Mouse (Mus musculus) adrenal gland, postnatal 14 days (tissue): ENCODE data around the gene Mcpt4. TPM values are rescaled to one million over a fixed set of nuclear protein-coding genes. Genes with fewer than 3 reads are reported as not detected.
"Not testable (repeated sequence)": the region's sequence is repeated elsewhere in the genome, so short reads cannot be mapped to it uniquely, and the experiment has no call there.

Experiments used
- DNase-seq: peaks from one replicate; pipeline ENCODE4 v3.0.0; 2021; ENCODE audit warnings: mixed read lengths
- long read RNA-seq, 2 experiments: library from polyadenylated mRNA; stranded (forward); transcript quantifications; one replicate each; pipeline ENCODE4 v2.0.0; 2021
- total RNA-seq: library from RNA; stranded (reverse); gene quantifications from 2 replicates; pipeline ENCODE4 v1.2.3, GENCODE M21; 2021

Mcpt4 gene
- total RNA-seq, result 2.7 and 3.3 TPM in 2 replicates
- long read RNA-seq, experiment 1, result 0 reads
- long read RNA-seq, experiment 2, partial matches to known transcripts, result 1 of 1 reads
- long read RNA-seq, experiment 2, other reads (novel, unspliced or antisense), result 0 of 1 reads

DNA sequence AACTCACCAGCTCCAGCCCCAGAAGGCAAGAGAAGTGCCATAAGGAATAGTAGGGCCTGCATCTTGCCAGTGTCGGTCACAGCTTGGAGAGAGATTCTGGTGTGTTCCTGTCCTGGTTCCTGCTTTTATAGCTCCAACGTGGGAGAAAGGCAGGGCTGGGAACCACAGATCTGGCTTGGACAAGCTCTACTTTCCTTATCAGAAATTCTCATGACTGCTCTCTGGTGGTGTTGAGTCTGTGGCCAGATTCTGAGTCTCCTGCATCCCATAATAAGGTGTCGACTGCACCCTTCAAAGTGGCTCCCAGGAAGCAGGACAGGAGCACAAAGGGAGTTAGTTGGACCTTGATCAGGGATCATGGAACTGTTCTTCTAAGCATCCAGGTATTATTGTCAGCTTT lies at the start of gene Mcpt4:
TSS of gene Mcpt4 (minus strand) at position 101 of the 400 bp plus-strand sequence.
- not testable (repeated sequence) for DNase-seq

- DNase-seq, result no peak
Observed at GRCm38 (mm10) chr14:56105447-56106180, 43.5 kb upstream of the Mcpt4 start.

GRCm38 (mm10) chr14:56105016-56105415 lies 42.9 kb upstream of the Mcpt4 start:
- no peak for DNase-seq

DNA sequence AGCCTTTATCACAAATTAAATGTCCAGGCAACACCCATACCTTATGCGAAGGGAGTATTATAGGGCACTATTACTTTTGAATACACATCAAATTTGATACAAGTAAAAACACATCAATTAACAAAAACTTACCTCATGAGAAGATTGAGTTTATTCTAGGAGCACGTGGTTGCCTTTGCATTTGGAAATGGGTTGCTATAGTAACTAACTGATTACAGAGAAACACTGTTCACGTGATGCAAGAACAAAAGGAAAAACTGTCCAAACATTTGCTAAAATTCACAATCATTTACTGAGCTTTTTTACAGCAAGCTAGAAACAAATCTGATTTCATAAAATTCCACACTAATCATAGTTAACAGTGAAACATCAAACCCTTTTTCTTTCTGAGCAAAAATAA lies 41.3 kb upstream of the Mcpt4 start:
- no peak for DNase-seq

GRCm38 (mm10) chr14:56102386-56102785 lies 40.3 kb upstream of the Mcpt4 start, which contains the start of gene Ctsg:
TSS of gene Ctsg (minus strand) at chr14:56102574.
- DNase-seq, result no peak

- peak; percentile 38 for DNase-seq
Observed at GRCm38 (mm10) chr14:56098940-56099339, 36.8 kb upstream of the Mcpt4 start.

- no peak for DNase-seq
Observed at GRCm38 (mm10) chr14:56097597-56097996, 35.5 kb upstream of the Mcpt4 start.

DNA sequence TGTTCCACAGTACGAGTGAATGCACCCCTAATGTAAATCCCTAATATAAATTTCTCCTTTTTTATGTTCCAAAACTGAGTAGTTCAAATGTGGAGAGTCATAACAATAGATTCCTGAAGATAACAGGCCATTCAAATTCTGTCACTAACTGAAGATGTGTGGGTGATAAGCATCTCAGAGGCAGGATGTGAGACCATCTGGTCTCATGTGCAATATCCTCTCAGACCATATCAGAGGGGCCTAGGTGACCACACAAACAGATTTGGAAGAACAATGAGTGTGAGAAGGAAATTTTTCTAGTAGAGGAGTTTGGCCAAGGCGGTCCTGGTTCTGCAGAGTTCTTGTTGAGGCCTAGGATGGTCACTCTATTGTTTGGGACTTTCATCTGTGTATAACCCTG lies 31.2 kb upstream of the Mcpt4 start:
- no peak for DNase-seq

DNA sequence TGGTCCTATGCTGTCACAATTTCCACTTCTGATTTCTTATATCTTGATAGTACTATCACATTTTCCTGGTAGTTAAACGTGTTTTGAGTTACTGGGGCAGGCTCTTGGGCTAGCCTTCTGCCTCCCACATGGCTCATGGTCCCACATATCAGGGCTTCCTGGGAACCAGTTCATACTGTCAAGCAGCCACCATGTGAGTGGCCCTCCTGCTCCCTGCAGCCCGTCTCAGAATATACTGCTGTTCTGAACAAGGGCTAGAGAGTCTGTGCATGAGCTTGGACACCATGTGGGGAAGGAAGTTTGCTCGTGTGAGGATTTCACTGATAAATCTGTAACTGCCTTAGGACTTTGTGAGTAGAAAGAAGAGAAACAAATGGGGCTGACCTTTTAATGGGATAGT lies 24.6 kb upstream of the Mcpt4 start:
- DNase-seq, result no peak

GRCm38 (mm10) chr14:56085167-56085566 lies 23.1 kb upstream of the Mcpt4 start, which contains the start of gene Mcpt8:
TSS of gene Mcpt8 (minus strand) at chr14:56085273.
- DNase-seq, result no peak

DNA sequence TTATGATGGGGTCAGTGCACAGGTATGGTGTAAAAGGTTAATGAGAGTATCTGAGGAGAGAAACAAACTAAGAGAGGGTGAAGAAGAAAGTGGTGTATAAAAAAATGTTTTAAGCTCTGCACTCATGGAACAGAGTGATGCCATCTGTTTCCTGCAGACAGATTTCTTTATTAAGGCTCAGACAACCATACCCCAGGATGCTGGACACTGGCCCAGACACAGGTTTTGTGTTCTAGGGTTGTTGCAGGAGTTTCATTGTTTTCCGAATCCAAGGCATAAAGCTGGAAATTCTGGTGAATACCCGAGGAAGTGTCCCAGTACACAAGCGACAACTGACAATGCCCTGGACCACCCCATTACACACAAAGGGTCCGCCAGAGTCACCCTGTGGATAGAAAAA lies 19.9 kb upstream of the Mcpt4 start:
- DNase-seq, result no peak

DNA sequence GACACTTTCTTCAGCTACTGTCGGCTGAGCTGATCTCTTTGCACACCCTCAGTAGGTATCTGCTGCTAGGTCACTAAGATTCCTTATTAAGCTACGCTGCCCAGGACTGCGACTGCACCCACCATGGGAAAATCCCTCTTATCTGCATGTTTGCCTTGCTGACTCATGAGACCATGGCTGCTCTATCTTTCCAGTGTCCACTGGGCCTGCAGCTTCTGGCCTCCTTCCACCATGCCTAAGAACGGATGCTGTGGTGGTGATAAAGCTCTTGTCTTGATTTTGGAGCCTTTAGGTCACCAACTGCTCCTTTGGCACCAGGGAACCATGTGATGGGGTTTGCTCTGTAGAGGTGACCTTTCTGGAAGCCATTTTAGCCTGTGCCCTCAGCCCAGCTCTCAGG lies 4.4 kb downstream of the Mcpt4 start:
- DNase-seq, result no peak

- no peak for DNase-seq
Observed at GRCm38 (mm10) chr14:56055408-56055807, 6.7 kb downstream of the Mcpt4 start.

- not testable (repeated sequence) for DNase-seq
Observed at GRCm38 (mm10) chr14:56041792-56042191, 20.3 kb downstream of the Mcpt4 start, which contains the start of gene Mcpt2. TSS of gene Mcpt2 (plus strand) at chr14:56042041.

GRCm38 (mm10) chr14:56034433-56034832 lies 27.7 kb downstream of the Mcpt4 start:
- no peak for DNase-seq

- DNase-seq, result not testable (repeated sequence)
Observed at GRCm38 (mm10) chr14:56030395-56030794, 31.7 kb downstream of the Mcpt4 start, which contains the start of gene Mcpt9. TSS of gene Mcpt9 (minus strand) at chr14:56030495.

GRCm38 (mm10) chr14:56021305-56021704 lies 40.8 kb downstream of the Mcpt4 start:
- DNase-seq, result not testable (repeated sequence)

DNA sequence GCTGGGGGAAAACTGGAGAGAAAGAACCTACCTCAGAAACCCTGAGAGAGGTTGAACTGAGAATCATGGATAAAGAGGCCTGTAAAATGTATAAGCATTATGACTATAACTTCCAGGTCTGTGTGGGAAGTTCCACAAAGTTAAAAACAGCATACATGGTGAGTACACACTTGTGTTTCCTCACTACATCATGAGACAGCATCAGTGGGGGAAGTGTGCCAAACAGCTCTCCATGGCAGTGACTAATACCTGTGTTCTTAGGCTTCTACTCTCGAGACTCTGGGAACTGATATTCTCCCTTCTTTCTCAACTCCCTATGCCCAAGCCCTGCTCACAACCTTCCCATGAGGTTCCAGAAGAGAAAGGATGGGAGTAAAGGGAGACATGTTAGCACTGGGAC lies 42.7 kb downstream of the Mcpt4 start:
- no peak for DNase-seq

DNA sequence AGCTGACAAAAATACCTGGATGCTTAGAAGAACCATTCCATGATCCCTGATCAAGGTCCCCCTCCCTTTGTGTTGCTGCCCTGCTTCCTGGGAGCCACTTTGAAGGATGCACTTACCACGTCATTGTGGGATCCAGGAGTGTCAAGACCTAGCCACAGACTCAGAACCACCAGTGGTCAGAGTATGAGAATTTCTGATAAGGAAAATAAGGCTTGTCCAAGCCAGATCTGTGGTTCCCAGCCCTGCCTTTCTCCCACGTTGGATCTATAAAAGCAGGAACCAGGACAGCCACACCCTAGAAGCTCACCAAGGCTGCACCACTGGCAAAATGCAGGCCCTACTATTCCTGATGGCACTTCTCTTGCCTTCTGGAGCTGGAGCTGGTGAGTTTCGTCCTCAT lies 44.4 kb downstream of the Mcpt4 start, which contains the start of gene Mcpt1:
TSS of gene Mcpt1 (plus strand) at position 301 of the 400 bp plus-strand sequence.
- not testable (repeated sequence) for DNase-seq

- no peak for DNase-seq
Observed at GRCm38 (mm10) chr14:56013924-56014323, 48.2 kb downstream of the Mcpt4 start.

- DNase-seq, result no peak
Observed at GRCm38 (mm10) chr14:56013147-56013546, 49.0 kb downstream of the Mcpt4 start.
